Mouse (Mus musculus) bone marrow macrophage, adult 2 months (primary cell): ENCODE data around the gene Khnyn. TPM values are rescaled to one million over a fixed set of nuclear protein-coding genes. Genes with fewer than 3 reads are reported as not detected.

Source experiments
- H3K27ac ChIP-seq: 2 replicates; pipeline ENCODE4 v1.5.1; 2012; ENCODE audit warnings: low read depth, low read length; ENCODE audit not compliant: insufficient read depth
- H3K4me1 ChIP-seq: 2 replicates; pipeline ENCODE4 v1.6.1; 2012; ENCODE audit warnings: low read length; ENCODE audit not compliant: control insufficient read depth, insufficient read depth
- H3K4me3 ChIP-seq: 2 replicates; pipeline ENCODE4 v1.5.1; 2012; ENCODE audit warnings: mild to moderate bottlenecking, low read length, moderate library complexity; ENCODE audit not compliant: insufficient read depth
- CTCF ChIP-seq: IDR thresholded peaks from 2 replicates; pipeline ENCODE4 v1.5.1; 2012; ENCODE audit warnings: low read depth, mild to moderate bottlenecking, low read length, moderate library complexity
- POLR2A ChIP-seq: IDR thresholded peaks from 2 replicates; pipeline ENCODE4 v1.6.1; 2012; ENCODE audit warnings: mild to moderate bottlenecking, low read depth, low read length, borderline replicate concordance
- polyA plus RNA-seq: library from polyadenylated mRNA; stranded (reverse); fragments of >200 nt; gene quantifications from 2 replicates; pipeline ENCODE4 v1.2.4, GENCODE M21; 2012; ENCODE audit not compliant: missing spikeins, insufficient read depth, insufficient read length

The Khnyn gene
- 26.8 and 28.9 TPM in 2 replicates for polyA plus RNA-seq

DNA sequence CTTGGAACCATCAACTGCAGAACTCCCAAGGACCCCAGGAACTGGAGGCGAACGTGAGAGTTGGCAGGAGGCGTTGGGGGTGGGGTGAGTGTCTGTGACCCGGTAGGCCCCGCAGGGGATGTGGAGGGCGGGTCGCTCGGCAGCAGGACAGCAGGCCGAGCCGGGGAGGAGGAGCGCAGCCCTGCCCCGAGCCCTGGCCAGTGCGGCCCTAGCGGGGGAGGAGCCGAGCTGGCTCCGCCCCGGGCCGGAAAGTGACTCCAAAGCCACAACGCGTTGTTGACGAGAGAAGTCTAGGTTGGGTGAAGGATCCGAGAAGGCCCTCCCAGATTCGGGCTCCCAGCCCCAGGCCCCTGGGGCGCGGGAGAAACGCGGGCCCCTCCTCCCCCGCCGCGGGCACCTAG is at the start of gene Khnyn:
Gene Khnyn, plus strand, starts transcription at position 235 of the 401 bp plus-strand sequence.
- Histone ChIP-seq H3K4me1 (peaks cover 19% of the 10 kb centered on the region), H3K4me3 (peak within 1 kb of the TSS; percentile 81), H3K27ac (peak within 1 kb of the TSS; percentile 76)
- TF ChIP-seq POLR2A (no peak), CTCF (no peak)

DNA sequence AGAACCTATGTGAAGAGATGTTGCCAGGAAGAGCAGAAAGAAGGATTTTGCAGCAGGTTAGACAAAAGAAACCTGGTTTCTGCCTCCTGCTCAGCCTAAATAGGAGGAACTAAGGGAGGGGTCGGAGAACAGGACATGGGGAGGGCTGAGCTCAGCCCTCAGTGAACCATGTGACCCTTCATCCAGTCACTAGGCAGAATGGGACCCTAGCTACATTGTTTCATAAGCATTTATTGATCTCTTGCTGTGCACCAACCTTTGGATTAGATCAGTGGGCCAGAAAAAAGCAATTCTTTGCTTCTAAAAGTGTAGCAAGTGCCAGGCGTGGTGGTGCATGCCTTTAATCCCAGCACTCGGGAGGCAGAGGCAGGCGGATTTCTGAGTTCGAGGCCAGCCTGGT is 46.4 kb upstream of the Khnyn start:
- Histone ChIP-seq H3K4me3 (no peak overlapping the region), H3K27ac (no peak overlapping the region), H3K4me1 (no peaks in the 10 kb centered on the region; the same call in 1 of the 2 replicates)
- TF ChIP-seq CTCF (no peak), POLR2A (no peak)

DNA sequence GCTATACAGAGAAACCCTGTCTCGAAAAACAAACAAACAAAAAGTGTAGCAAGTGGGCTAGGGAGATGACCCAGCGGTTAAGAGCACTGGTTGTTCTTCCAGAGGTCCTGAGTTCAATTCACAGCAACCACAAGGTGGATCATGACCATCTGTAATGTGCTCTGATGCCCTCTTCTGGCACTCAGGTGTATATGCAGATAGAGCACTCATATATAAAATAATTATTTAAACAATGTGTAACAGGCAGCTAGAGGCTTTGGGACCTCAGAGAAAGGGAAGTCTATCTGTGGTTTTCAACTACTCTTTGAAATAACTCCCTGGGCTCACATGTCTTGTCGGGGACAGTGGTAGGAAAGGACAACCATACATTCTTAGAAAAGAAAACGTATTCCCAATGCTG is 46.0 kb upstream of the Khnyn start:
- Histone ChIP-seq H3K4me1 (no peaks in the 10 kb centered on the region; the same call in 1 of the 2 replicates), H3K27ac (no peak overlapping the region), H3K4me3 (no peak overlapping the region)
- TF ChIP-seq CTCF (no peak), POLR2A (no peak)

DNA sequence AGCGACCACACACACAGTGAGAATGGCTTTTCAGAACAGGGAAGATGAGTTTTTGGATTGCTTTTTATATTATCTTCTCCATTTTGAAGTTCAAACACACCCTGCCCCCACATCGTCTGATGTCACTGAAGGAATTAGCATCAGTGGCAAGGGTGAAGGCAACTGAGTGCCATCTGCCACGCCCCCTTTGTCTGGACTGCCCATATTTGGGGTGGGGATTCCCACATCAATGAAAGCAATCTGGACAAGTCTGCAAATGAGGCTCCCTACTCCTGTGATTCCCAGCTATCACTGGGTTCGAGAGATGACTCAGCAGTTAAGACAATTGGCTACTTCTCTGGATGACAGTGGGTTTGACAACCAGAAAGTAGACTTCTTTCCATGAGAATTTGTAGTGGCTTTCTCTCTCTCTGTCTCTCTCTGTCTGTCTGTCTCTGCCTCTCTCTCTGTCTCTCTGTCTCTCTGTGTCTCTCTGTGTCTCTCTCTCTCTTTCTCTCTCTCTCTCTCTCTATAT is 43.8 kb upstream of the Khnyn start:
- H3K4me3 ChIP-seq, result no peak overlapping the region
- H3K4me1 ChIP-seq, result no peaks in the 10 kb centered on the region; the same call in 1 of the 2 replicates
- no peak for TF ChIP-seq CTCF
- H3K27ac ChIP-seq, result no peak overlapping the region

DNA sequence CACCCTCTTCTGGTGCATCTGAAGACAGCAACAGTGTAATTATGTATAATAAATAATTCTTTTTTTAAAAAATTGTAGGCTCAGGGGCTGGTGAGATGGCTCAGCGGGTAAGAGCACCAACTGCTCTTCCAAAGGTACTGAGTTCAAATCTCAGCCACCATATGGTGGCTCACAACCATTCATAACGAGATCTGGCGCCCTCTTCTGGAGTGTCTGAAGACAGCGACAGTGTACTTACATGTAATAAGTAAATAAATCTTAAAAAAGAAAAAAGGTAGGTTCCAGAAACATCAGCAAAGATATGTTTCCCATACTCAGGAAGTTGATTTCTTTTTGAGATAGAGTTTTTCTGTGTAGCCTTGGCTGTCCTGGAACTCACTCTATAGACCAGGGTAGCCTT is 42.0 kb upstream of the Khnyn start:
- Histone ChIP-seq H3K27ac (no peak overlapping the region), H3K4me3 (no peak overlapping the region), H3K4me1 (no peaks in the 10 kb centered on the region; the same call in 1 of the 2 replicates)
- TF ChIP-seq CTCF (no peak), POLR2A (no peak)

DNA sequence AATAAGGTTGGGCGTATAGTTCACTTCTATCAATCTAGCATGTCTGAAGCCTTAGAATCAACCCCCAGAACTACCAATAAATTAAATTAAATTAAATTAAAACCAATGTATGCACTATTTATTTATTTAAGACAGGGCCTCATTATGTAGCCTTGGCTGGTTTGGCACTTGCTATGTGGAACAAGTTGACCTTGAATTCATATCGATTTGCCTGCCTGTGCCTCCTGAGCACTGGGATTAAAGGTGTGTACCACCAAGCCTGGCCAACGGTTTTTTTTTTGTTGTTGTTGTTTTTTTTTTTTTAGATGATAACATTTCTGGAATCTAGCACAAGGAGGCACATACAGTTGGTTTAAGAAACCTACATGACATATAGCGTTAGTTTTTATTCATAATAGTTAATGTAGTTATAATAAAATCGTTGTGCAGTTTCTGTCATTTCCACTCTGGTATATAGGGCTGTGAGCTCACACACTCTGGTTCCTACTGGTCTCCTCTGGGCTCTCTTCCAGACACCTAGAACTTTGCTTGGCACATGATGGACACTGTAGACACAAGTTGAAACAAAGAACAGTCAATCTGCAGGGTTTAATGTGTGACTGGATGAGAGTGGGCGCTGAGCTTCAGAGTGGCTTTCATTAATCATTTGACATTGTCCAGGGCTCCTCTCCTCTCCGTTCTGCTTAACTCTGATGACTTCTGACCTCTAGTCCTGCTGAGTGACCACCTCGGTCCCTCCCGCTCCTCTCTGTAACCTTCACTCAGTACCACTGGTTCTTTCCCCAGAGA is 39.0 kb upstream of the Khnyn start:
- TF ChIP-seq POLR2A (no peak), CTCF (no peak)
- Histone ChIP-seq H3K27ac (no peak overlapping the region), H3K4me1 (no peaks in the 10 kb centered on the region; the same call in 1 of the 2 replicates), H3K4me3 (no peak overlapping the region)

DNA sequence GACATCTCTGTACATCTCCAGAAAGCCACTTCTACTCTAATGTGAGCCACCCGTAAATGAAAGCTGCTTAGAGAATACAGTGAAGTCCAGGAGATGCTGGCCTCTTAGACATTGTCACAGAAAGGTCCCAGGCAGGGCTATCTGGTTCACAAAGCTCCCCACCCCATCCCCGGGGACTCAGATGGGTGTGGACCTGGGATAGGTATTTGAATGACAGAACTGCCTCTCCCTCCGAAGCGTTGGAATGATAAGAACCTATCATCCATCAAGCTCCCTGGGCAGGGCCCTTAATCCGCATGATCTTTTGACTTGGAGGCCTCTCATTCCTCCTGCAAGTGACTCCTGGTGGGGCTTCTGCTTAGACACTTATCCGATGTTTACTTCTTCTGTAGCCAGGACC is 33.9 kb upstream of the Khnyn start:
- Histone ChIP-seq H3K4me1 (0 out of 2 replicates have a peak, but pooled peaks cover 3% of the 10 kb centered on the region), H3K27ac (no peak overlapping the region), H3K4me3 (no peak overlapping the region)
- TF ChIP-seq POLR2A (no peak), CTCF (no peak)

DNA sequence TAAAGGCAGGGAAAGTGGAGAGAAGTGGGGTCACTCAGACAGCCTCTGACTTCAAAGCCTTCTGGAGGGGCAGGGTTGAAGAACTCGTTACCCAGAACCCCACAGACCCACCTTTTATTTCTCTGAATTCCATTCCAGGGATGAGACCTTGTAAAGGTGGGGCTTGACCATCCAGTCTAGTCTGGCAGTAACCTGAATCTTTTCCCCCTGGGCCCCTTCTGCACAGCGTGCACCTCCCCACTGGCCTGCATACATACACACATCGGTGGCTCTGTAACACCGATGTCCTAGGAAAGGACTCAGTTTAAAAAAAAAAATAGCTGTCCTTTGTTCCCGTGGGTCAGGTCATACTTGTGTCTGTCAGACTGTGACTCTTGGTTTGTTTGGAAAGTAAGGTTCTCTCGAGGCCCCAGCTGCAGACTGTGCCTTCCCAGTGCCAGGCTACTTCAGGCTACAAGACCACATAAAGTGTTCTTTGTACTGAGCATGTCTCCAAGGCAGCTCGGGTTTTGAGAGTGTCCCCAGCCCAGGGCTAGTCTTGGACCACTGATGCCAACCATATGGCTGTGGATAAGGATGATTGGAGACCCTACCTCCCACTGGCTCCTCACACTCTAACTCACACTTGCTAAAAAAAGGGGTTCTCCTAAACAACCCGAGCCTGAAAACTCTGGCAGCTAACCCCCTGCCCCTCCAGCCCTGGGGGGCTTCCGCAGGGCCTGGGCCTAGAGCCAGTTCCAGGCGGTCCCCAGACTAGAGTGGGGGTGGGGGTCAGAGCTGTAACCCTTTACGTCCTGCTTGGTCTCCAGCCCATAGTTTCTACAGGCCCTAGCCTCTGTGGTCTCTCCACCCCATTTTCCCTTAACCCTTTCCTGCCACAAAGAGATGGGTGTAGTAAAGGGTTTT is 31.8 kb upstream of the Khnyn start:
- TF ChIP-seq POLR2A (no peak), CTCF (no peak)
- Histone ChIP-seq H3K4me1 (0 out of 2 replicates have a peak, but pooled peaks cover 3% of the 10 kb centered on the region), H3K27ac (no peak overlapping the region), H3K4me3 (no peak overlapping the region)

DNA sequence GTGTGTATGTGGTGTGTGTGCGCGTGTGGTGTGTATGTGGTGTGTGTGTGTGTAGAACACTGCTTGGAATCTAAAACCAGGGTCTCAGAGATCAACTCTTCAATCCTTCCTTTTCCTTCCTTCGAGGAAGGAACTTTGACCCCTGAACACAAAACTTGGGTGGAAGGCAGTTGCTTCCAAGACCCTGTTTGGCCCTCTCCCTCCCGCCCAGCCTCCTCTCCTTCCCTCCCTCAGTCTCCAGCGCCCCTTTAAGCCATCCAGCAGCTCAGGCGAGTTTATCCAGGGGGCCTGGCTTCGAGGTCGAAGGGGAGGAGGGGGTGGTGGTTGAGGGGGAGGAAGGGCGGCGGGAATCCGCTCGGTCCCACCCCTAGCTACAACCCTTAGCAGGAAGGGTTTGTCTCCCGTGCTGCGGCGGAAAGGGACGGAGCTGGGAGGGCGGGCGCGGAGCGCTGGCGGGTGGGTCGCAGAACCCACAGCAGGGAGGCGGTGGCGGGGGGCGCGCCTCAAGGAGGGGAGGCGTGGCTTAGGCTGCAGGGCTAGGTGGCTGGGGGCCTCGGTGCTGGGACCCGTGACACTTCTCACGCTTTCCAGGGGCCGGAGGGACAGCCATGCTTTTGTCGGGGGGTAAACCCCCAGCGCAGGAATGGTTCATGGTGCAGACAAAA is 31.0 kb upstream of the Khnyn start, which contains the start of gene Nynrin:
Gene Nynrin, plus strand, starts transcription at position 390 of the 665 bp plus-strand sequence.
- Histone ChIP-seq H3K27ac (no peak within 1 kb of the TSS), H3K4me3 (peak within 1 kb of the TSS; percentile 45), H3K4me1 (0 out of 2 replicates have a peak, but pooled peaks cover 3% of the 10 kb centered on the region)
- no peak for TF ChIP-seq CTCF
- TF ChIP-seq POLR2A, result no peak
